Mouse (Mus musculus): ENCODE measurements at regions not wholly inside any gene's neighbourhood (a gene's known extent, or its start where the extent isn't known, plus 50 kb on each side); places are given as distances from the start of the nearest gene placed in this dataset.

DNA sequence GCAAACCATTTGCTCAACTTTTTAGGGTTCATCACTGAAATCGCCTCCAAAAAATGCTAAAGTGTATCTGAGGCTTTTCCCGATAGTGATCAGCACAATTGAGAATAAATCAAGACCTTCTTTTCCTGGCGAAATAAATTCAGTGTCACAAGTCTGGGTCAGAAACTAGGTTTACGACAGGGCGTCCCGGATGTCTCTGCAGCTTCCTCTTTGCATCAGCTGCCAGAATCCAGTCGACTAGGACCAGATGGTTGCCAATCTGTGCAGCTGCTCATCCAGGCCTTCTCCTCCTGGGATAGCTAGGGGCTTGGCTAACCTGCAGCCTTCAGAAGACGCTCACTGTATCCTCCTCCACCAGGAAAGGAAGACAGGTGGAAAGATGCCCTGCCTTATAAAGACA is 243.6 kb downstream of the Papss1 start:
- H3K27me3 ChIP-seq: no peaks in the 10 kb centered on the region
- H3K36me3 ChIP-seq (ENCODE audit: poor library complexity, severe bottlenecking): no peaks in the 10 kb centered on the region
- WGBS: 89% methylated on average over 8 of the region's 8 CpGs
- no peak overlapping the region for H3K9ac ChIP-seq
- no peaks in the 10 kb centered on the region for H3K4me1 ChIP-seq
- no peak overlapping the region for H3K4me3 ChIP-seq
- no peak overlapping the region for H3K4me2 ChIP-seq
- ATAC-seq: no peak
- no peak overlapping the region for H3K27ac ChIP-seq
- H3K9me3 ChIP-seq (replicated peaks): no peaks in the 10 kb centered on the region

DNA sequence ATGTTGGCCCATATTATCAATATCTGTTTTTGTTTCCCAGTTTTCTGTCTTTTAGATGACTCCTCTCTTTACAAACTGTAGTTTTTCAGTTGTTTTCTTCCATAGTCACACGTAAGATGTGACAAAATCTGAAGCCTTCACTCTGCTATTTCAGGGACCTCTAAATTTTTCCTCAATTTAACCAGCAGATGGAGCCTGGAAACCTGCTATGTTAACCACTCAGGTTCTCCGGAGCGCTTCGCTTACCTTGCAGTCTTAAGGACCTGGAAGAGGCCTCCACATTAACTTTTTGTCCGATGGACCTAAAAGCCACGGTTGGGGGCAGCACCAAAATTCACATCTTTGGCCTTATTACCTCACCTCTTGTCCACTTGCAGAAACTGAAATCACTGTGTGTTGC is 248.4 kb downstream of the Papss1 start:
- Histone ChIP-seq H3K27me3 (no peaks in the 10 kb centered on the region), H3K27ac (no peak overlapping the region), H3K9me3 (replicated peaks) (no peaks in the 10 kb centered on the region), H3K36me3 (ENCODE audit: poor library complexity, severe bottlenecking) (no peaks in the 10 kb centered on the region), H3K4me1 (no peaks in the 10 kb centered on the region), H3K9ac (no peak overlapping the region), H3K4me2 (no peak overlapping the region), H3K4me3 (no peak overlapping the region)
- ATAC-seq: no peak
- WGBS: 53% methylated on average over 6 of the region's 6 CpGs

DNA sequence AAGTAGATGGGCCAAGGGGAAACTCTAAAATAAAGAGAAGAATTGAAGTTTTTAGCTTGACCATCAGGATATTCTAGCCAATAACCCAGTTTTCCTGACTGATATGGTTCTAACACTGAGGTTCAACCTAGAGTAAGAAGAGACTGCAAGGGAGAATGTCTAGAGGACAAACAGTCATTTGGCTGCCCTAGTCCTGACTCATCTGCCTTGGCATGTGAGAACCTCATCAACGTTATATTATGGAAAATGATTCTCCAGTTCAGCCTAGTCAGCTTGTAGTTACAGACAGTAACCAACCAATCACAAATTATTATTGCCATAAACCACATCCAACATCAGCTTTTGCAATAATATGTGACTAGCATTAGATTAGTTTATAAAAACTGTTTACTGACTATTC is 254.2 kb downstream of the Papss1 start:
- H3K4me3 ChIP-seq: no peak overlapping the region
- no peak overlapping the region for H3K9ac ChIP-seq
- no peaks in the 10 kb centered on the region for H3K9me3 ChIP-seq (replicated peaks)
- ATAC-seq: no peak
- 97% methylated on average over 1 of the region's 1 CpGs for WGBS
- no peaks in the 10 kb centered on the region for H3K27me3 ChIP-seq
- no peaks in the 10 kb centered on the region for H3K36me3 ChIP-seq (ENCODE audit: poor library complexity, severe bottlenecking)
- H3K4me1 ChIP-seq: no peaks in the 10 kb centered on the region
- no peak overlapping the region for H3K27ac ChIP-seq
- no peak overlapping the region for H3K4me2 ChIP-seq

DNA sequence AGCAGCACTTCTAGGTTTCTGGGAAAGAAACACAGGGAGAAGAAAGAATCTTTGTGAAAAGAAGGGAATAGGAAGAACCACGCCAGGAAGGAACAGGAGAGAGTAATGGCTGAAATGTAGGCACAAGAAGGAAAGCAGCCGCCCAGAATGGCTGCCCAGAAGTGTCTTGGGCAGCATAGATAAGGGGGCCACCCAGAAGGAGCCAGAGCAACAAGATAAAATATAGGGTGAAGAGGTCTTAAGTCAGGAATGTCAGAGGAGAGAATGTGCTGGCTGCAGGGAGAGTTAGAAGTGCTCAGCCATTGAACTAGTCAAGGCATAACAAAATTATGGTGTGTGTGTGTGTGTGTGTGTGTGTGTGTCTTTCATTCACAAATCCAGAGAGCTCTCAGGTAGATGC is 227.7 kb upstream of the Dkk2 start:
- 79% methylated on average over 2 of the region's 2 CpGs for WGBS
- Histone ChIP-seq H3K27me3 (no peaks in the 10 kb centered on the region), H3K9me3 (replicated peaks) (no peaks in the 10 kb centered on the region), H3K4me2 (no peak overlapping the region), H3K27ac (no peak overlapping the region), H3K9ac (no peak overlapping the region), H3K4me3 (no peak overlapping the region), H3K4me1 (no peaks in the 10 kb centered on the region), H3K36me3 (ENCODE audit: poor library complexity, severe bottlenecking) (no peaks in the 10 kb centered on the region)
- no peak for ATAC-seq

DNA sequence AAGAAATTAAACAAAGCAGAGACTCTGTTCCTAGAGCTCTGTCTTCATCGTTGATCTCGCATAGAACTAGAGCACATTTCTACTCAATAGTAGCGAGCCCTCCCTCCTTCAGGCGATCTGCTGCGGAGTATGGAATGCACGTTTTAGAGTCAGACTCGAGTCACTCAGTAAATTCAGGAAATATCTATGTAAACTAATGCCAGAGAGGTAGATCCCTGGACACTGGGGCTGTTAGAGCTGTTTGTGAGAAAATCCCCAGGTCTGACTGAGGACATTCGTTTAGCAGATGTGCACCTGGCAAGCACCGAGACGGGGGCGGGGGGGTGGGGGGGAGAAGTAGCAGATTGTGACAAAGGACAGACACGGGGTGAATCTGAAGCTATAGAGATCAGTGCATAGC is 226.0 kb upstream of the Dkk2 start:
- H3K4me3 ChIP-seq: no peak overlapping the region

DNA sequence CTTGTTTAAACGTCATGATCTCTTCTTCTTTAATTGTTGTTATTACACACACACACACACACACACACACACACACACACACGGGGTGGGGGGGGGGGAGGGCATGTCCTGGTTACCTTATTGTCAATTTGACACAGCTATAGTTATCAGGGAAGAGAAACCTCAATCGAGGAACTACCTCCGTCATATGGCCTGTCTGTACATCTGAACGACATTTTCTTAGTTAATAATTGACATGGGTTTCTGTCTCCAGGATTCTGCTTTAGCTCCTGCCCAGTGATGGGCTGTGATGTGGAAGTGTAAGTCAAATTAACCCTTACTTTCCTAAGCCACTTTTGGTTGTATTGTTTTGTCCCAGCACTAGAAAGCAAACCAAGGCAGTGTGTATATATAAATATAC is 220.0 kb upstream of the Dkk2 start:
- no peak overlapping the region for H3K4me3 ChIP-seq
- no peaks in the 10 kb centered on the region for H3K4me1 ChIP-seq
- no peaks in the 10 kb centered on the region for H3K27me3 ChIP-seq
- H3K4me2 ChIP-seq: no peak overlapping the region
- no peak overlapping the region for H3K9ac ChIP-seq
- ATAC-seq: no peak
- H3K36me3 ChIP-seq (ENCODE audit: poor library complexity, severe bottlenecking): no peaks in the 10 kb centered on the region
- 73% methylated on average over 5 of the region's 5 CpGs for WGBS
- H3K9me3 ChIP-seq (replicated peaks): no peaks in the 10 kb centered on the region
- no peak overlapping the region for H3K27ac ChIP-seq

More for the DNA sequence above, 226.0 kb upstream of the Dkk2 start:
- Histone ChIP-seq H3K4me2 (no peak overlapping the region), H3K9me3 (replicated peaks) (no peaks in the 10 kb centered on the region), H3K4me1 (no peaks in the 10 kb centered on the region), H3K27ac (no peak overlapping the region), H3K27me3 (no peaks in the 10 kb centered on the region), H3K9ac (no peak overlapping the region), H3K36me3 (ENCODE audit: poor library complexity, severe bottlenecking) (no peaks in the 10 kb centered on the region)
- ATAC-seq: no peak
- WGBS: 74% methylated on average over 12 of the region's 12 CpGs

DNA sequence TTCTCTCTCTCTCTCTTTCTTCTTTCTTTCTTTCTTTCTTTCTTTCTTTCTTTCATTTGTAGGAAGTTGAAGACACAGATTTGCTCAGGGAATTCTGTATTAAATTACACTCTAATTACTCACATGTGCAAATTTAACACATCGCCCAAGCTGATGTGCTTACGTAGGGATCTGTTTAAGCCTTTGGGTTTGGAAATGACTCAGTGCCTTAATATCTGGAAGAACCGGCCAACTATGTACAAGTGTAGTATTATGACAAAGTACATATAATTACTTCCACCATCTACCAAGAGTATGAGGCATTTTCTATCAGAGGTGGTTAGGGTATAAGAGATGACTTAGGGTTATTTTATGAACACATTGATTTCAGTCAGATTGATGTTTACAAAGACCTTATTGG is 217.8 kb upstream of the Dkk2 start:
- H3K4me2 ChIP-seq: no peak overlapping the region
- H3K9ac ChIP-seq: no peak overlapping the region
- no peaks in the 10 kb centered on the region for H3K27me3 ChIP-seq
- WGBS: 95% methylated on average over 3 of the region's 3 CpGs
- no peak overlapping the region for H3K4me3 ChIP-seq
- no peak for ATAC-seq
- no peaks in the 10 kb centered on the region for H3K4me1 ChIP-seq
- no peaks in the 10 kb centered on the region for H3K9me3 ChIP-seq (replicated peaks)
- no peaks in the 10 kb centered on the region for H3K36me3 ChIP-seq (ENCODE audit: poor library complexity, severe bottlenecking)
- H3K27ac ChIP-seq: no peak overlapping the region

DNA sequence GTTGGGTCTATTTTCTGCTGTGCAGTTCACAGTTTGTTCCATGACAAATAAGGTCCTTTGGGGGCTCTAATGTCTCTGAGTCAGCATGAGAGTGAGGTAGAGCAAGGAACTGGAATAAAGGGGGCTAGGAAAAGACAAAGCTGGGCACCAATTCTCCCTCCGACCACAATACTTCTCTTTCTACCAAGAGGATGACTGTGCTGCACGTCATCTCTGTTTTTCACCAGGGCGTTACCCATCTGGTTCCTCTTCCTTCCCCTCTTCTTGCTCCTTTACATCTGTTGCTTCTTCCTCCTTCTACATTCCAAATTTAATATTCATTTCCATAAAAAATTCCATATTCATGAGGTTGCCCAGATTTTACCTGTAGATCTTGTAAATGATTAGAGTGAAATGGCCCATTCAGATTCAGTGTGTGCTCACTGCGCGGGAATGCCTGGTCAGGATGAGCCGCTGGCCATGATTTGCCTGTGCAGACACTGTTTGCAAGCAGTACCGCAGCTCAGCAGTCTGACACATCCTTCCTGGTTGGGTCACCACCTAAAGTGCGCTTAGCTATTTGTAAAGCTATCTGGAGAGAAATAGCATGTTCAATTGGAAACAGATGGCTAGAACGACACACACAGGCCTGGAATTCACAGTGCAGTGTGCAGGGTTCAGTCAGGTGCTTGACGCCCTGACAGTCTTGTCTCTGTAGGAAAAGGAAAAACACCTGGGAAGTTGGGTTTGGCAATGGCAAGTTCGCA is 216.7 kb upstream of the Dkk2 start:
- H3K36me3 ChIP-seq (ENCODE audit: poor library complexity, severe bottlenecking): no peaks in the 10 kb centered on the region
- no peak overlapping the region for H3K4me3 ChIP-seq
- 91% methylated on average over 11 of the region's 11 CpGs for WGBS
- no peak for ATAC-seq
- H3K9ac ChIP-seq: no peak overlapping the region
- H3K4me2 ChIP-seq: no peak overlapping the region
- no peaks in the 10 kb centered on the region for H3K4me1 ChIP-seq
- no peaks in the 10 kb centered on the region for H3K27me3 ChIP-seq
- no peaks in the 10 kb centered on the region for H3K9me3 ChIP-seq (replicated peaks)
- H3K27ac ChIP-seq: no peak overlapping the region

DNA sequence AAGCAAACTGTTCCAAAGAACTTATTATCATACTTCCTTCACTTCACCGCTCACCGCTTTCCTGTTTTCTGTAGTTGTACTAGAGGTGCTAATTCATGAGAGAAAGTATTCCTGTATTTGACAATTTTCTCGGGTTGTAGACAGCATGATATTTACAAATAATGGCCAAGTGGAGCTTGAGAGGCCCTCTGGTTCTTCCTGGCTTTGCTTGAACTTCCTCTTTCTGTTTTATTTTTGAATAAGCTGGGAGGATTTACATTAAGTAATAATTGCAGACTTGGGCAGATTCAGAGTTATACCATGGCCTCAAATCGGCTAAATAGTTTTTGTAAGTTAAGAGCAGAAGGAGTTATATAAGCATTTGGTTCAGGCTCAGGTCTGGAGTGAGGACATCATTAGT is 215.8 kb upstream of the Dkk2 start:
- Histone ChIP-seq H3K9ac (no peak overlapping the region), H3K4me2 (no peak overlapping the region), H3K36me3 (ENCODE audit: poor library complexity, severe bottlenecking) (no peaks in the 10 kb centered on the region), H3K9me3 (replicated peaks) (no peaks in the 10 kb centered on the region), H3K4me1 (no peaks in the 10 kb centered on the region), H3K27me3 (no peaks in the 10 kb centered on the region), H3K27ac (no peak overlapping the region), H3K4me3 (no peak overlapping the region)
- WGBS: 88% methylated on average over 4 of the region's 4 CpGs
- ATAC-seq: no peak

DNA sequence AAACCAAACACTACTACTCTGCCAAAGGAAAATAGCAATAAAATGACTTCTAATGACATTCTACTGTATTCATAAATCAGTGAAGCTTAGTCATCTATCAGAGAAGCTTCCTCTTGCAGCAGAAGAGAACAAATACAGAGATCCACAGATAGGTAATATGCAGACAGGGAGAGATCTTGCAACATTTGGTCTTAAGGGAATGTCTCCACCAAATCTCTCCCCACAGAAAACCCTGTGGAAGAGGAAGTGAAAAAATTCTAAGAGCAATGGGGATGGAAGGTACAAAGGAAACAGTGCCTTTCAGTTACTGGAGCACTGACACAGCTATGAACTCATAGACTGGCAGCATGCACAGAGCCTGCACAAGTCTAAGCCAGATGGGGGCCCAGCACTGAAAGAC is 202.4 kb upstream of the Dkk2 start:
- Histone ChIP-seq H3K27ac (no peak overlapping the region), H3K4me1 (no peaks in the 10 kb centered on the region), H3K9me3 (replicated peaks) (no peaks in the 10 kb centered on the region), H3K4me3 (no peak overlapping the region), H3K36me3 (ENCODE audit: poor library complexity, severe bottlenecking) (no peaks in the 10 kb centered on the region), H3K4me2 (no peak overlapping the region), H3K9ac (no peak overlapping the region), H3K27me3 (no peaks in the 10 kb centered on the region)
- no peak for ATAC-seq

DNA sequence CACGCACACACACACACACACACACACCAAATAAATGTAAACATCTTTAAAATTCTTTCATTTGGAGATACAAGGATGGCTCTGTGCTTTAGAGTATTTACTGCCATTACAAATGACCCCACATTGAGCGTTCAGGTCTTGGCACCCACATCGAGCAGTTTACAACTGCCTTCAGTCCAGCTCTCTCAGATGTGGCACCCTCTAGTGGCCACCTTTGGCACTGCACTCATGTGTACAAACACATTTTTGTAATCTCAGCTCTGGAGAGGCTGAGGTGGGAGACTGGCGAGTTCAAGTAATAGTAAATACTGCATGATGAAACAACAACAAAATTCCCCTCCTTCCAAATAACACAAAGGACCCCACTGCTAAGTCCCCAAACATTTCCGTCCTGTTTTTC is 198.6 kb upstream of the Dkk2 start:
- no peak overlapping the region for H3K4me3 ChIP-seq
- H3K27ac ChIP-seq: no peak overlapping the region
- H3K4me2 ChIP-seq: no peak overlapping the region
- H3K27me3 ChIP-seq: no peaks in the 10 kb centered on the region
- H3K9ac ChIP-seq: no peak overlapping the region
- WGBS: 85% methylated on average over 5 of the region's 5 CpGs
- no peaks in the 10 kb centered on the region for H3K4me1 ChIP-seq
- H3K36me3 ChIP-seq (ENCODE audit: poor library complexity, severe bottlenecking): no peaks in the 10 kb centered on the region
- ATAC-seq: no peak
- H3K9me3 ChIP-seq (replicated peaks): no peaks in the 10 kb centered on the region

DNA sequence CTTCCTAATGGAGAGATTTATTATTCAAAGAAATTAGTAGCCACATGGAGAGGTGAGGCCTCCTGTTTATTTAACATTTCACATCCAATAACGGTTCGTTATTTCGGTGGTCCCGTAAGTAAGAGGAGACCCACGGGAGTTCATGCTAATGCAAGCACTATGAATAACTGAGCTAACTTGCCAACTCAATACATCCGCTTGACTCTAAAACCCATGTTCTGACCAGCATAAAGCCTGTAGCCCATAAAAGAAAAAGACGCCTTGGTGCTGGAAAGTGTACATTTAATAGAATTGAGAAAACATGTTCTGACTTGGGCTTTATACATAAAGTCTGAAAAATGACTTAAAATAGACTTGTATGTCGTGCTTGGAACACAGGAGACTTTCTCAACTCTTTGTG is 198.1 kb upstream of the Dkk2 start:
- WGBS: 91% methylated on average over 8 of the region's 8 CpGs
- Histone ChIP-seq H3K36me3 (ENCODE audit: poor library complexity, severe bottlenecking) (no peaks in the 10 kb centered on the region), H3K4me1 (no peaks in the 10 kb centered on the region), H3K4me2 (no peak overlapping the region), H3K9me3 (replicated peaks) (no peaks in the 10 kb centered on the region), H3K27me3 (no peaks in the 10 kb centered on the region), H3K27ac (no peak overlapping the region), H3K4me3 (no peak overlapping the region), H3K9ac (no peak overlapping the region)
- no peak for ATAC-seq

DNA sequence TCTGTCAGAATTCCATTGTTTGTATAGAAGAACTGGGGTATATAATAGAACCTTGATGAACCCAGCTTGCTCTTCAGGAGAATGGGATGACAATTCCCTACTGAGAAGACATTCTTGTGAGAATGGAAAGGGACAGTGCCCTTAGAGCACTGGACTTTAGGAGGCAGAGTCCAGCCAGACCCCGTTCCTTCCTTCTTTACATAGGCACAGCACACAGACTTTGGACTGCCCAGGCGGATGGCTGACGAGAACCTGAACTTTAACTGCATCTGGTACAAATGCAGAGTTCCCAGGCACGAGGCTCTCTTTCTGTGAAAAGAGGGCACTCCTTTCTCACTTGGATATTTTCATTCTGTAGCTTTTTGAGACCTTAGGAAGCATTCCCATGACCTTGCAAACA is 197.4 kb upstream of the Dkk2 start:
- Histone ChIP-seq H3K27me3 (no peaks in the 10 kb centered on the region), H3K4me2 (no peak overlapping the region), H3K4me3 (no peak overlapping the region), H3K4me1 (no peaks in the 10 kb centered on the region), H3K36me3 (ENCODE audit: poor library complexity, severe bottlenecking) (no peaks in the 10 kb centered on the region), H3K27ac (no peak overlapping the region), H3K9ac (no peak overlapping the region), H3K9me3 (replicated peaks) (no peaks in the 10 kb centered on the region)
- WGBS: 73% methylated on average over 4 of the region's 4 CpGs
- ATAC-seq: no peak
